Mouse (Mus musculus) liver, adult 2 months (tissue): Measurements from ENCODE around the gene Dcxr.

Experiments
- CTCF ChIP-seq: fragments of 200-500 bp; IDR thresholded peaks from 2 replicates; pipeline ENCODE4 v1.5.1; 2011; ENCODE audit warnings: low read depth, low read length, control low read depth
- POLR2A ChIP-seq: fragments of 200-500 bp; IDR thresholded peaks from 2 replicates; pipeline ENCODE4 v1.6.1; 2011; ENCODE audit warnings: low read length, control low read depth; ENCODE audit not compliant: insufficient read depth; ENCODE audit errors: extremely low read depth

DNA sequence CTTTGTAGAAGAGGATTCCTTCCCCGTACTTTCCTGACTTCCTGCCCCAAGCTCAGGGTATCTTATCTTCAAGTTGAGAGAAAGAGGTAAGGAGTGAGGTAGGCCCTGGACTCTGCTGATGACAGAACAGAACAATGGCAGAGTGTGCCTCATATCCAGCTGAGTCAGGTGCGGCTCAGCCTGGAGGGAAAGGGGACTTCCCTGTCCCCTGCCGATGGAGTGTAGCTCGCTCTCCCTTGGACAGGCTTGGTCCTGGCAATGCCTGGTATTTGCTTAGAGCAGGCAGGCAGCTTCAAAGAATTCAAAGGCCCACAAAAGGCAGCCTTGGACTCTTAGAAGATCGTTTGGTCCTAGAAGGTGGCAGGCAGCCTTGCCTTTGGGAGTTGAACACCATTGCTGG lies 21.0 kb downstream of the Dcxr start:
- no peak for TF ChIP-seq CTCF
- no peak for TF ChIP-seq POLR2A
